ENCODE assay signal across 8 mouse cellular contexts in genomic region chr13:35798645-35799044, GRCm38 (mm10).
DNase-seq lines count a peak whose midpoint lies in the region; ATAC-seq and TF ChIP-seq lines count a peak whose summit lies in the region.
"Had no signal": no experiment of that assay in that cellular context is flagged by ENCODE, and none has a peak within 500 bp of the region (broad histone marks: within the 10 kb centered on the region; RNA-seq: fewer than 3 reads in every experiment).

No protein-coding gene starts in this region.

- DNase-seq in kidney, postnatal 4 days: peak; percentile 62 to 65
- DNase-seq in kidney, postnatal 14 days: no peak
- peak; percentile 61 for DNase-seq in ES-CJ7 (ENCODE audit: low read depth, low spot score)
- peak; percentile 73 for DNase-seq in brain, adult 2 months (ENCODE audit: low read depth, low spot score)
- DNase-seq in lung, adult 2 months: peak; percentile 35
- peak; percentile 59 for DNase-seq in thymus, postnatal 14 days

- TF ChIP-seq POLR2A in lung, adult 2 months (IDR thresholded peaks at IDR 0.05; ENCODE audit: borderline replicate concordance, extremely low read depth, low read depth, low read length): no peak

- no peak overlapping the region for H3K4me3 ChIP-seq in lung, adult 2 months (replicated peaks; ENCODE audit: extremely low read depth, low read depth, low read length)
- H3K4me3 ChIP-seq: limb, embryonic 13.5 days had no signal

- peaks cover 17% of the 10 kb centered on the region; the same call in 1 of the 2 replicates for H3K4me1 ChIP-seq in lung, adult 2 months (ENCODE audit: control insufficient read depth, insufficient read depth, low read length)

- peak; percentile 58; the same call in 1 of the 2 replicates for ATAC-seq in frontal cortex, adult (ENCODE audit: low TSS enrichment)

- 0 out of 2 replicates have a peak, but pooled peaks have one; percentile 31 for TF ChIP-seq CTCF in lung, adult 2 months (IDR thresholded peaks at IDR 0.05; ENCODE audit: insufficient read depth, low read length)

- 46% methylated on average over 9 of the region's 9 CpGs for WGBS in lung, adult 2 months
